Mouse (Mus musculus) lung, adult 2 months (tissue): ENCODE results near the gene Susd6.
"Not testable (repeated sequence)": the region's sequence is repeated elsewhere in the genome, so short reads cannot be mapped to it uniquely, and the experiment has no call there.

Experiments
- CTCF ChIP-seq: fragments of 200-500 bp; IDR thresholded peaks from 2 replicates; pipeline ENCODE4 v1.5.1; 2011; ENCODE audit warnings: mild to moderate bottlenecking, low read length, control low read depth; ENCODE audit not compliant: insufficient read depth
- POLR2A ChIP-seq: fragments of 200-500 bp; IDR thresholded peaks from 2 replicates; pipeline ENCODE4 v1.6.1; 2011; ENCODE audit warnings: low read depth, mild to moderate bottlenecking, control low read depth, low read length, borderline replicate concordance; ENCODE audit errors: extremely low read depth

GRCm38 (mm10) chr12:80819020-80819419 is 28.7 kb downstream of the Susd6 start:
- not testable (repeated sequence) for TF ChIP-seq POLR2A, CTCF
